Mouse (Mus musculus) CH12.LX (cell line): ENCODE results near the gene Cfap77. TPM values are rescaled to one million over a fixed set of nuclear protein-coding genes. Genes with fewer than 3 reads are reported as not detected.

Experiments
- DNase-seq: peaks from one replicate; pipeline ENCODE4 v3.0.0-alpha.2; 2013; ENCODE audit errors: extremely low read depth
- H3K27ac ChIP-seq: 2 replicates; pipeline ENCODE4 v1.5.1; 2012; ENCODE audit warnings: low read depth, mild to moderate bottlenecking, control low read depth, moderate library complexity; ENCODE audit not compliant: insufficient read depth
- H3K27me3 ChIP-seq: replicated peaks from 2 replicates; pipeline ENCODE3; 2012; ENCODE audit warnings: inconsistent platforms
- H3K36me3 ChIP-seq, 2 experiments: replicated peaks in 1 of 2; 2 replicates each; pipeline versions ENCODE3 to v1.6.1; 2012; ENCODE audit warnings: inconsistent platforms in 1 of 2, low read length in 1 of 2, mild to moderate bottlenecking in 1 of 2, mixed read lengths in 1 of 2, moderate library complexity in 1 of 2; ENCODE audit not compliant: control insufficient read depth in 1 of 2, insufficient read depth in 1 of 2
- H3K4me1 ChIP-seq, 2 experiments: 2 replicates each; pipeline ENCODE4 v1.6.1; 2012; ENCODE audit warnings: inconsistent platforms in 1 of 2, moderate library complexity in 1 of 2; ENCODE audit not compliant: insufficient read depth in 2 of 2, control insufficient read depth in 1 of 2
- H3K4me2 ChIP-seq: 2 replicates; pipeline ENCODE4 v1.6.1; 2012; ENCODE audit warnings: low read depth, mild to moderate bottlenecking, control low read depth; ENCODE audit not compliant: poor library complexity, insufficient read depth, severe bottlenecking
- H3K4me3 ChIP-seq, 3 experiments: fragments of 150-350 bp in 1 of 3; sonication (generic) in 1 of 3; replicated peaks in 1 of 3; 2 replicates each; pipeline versions ENCODE3 to v1.5.1; 2011 to 2012; ENCODE audit warnings: low read depth in 2 of 3, low read length in 2 of 3, mild to moderate bottlenecking in 2 of 3, moderate library complexity in 2 of 3, control low read depth in 1 of 3, improper control_type of control experiment in 1 of 3, inconsistent platforms in 1 of 3, mixed read lengths in 1 of 3; ENCODE audit not compliant: poor library complexity in 1 of 3
- H3K79me2 ChIP-seq: replicated peaks from 2 replicates; pipeline ENCODE4 v1.6.1; 2012; ENCODE audit warnings: mild to moderate bottlenecking, moderate library complexity; ENCODE audit not compliant: control insufficient read depth, poor library complexity, insufficient read depth, severe bottlenecking; ENCODE audit errors: extremely low read depth
- H3K9ac ChIP-seq: 2 replicates; pipeline ENCODE4 v1.6.1; 2012; ENCODE audit warnings: low read depth, mild to moderate bottlenecking, control low read depth, moderate library complexity; ENCODE audit not compliant: insufficient read depth
- H3K9me3 ChIP-seq: replicated peaks from 2 replicates; pipeline ENCODE3; 2012; ENCODE audit warnings: low read length, inconsistent platforms, mixed read lengths
- CHD1 ChIP-seq: IDR thresholded peaks from 2 replicates; pipeline ENCODE4 v1.6.1; 2012; ENCODE audit warnings: low read depth, low read length, improper control_type of control experiment, inconsistent platforms
- CTCF ChIP-seq, 2 experiments: IDR thresholded peaks in 1 of 2; conservative IDR thresholded peaks in 1 of 2; 2 replicates each; pipeline ENCODE4 v1.5.1; 2011 to 2012; ENCODE audit warnings: low read depth in 2 of 2, low read length in 2 of 2, improper control_type of control experiment in 1 of 2, inconsistent platforms in 1 of 2, mild to moderate bottlenecking in 1 of 2, moderate library complexity in 1 of 2
- E2F4 ChIP-seq: IDR thresholded peaks from 2 replicates; pipeline ENCODE4 v1.6.1; 2011; ENCODE audit warnings: low read depth, low read length, improper control_type of control experiment; ENCODE audit not compliant: insufficient replicate concordance
- ELF1 ChIP-seq: IDR thresholded peaks from 2 replicates; pipeline ENCODE4 v1.6.1; 2014; ENCODE audit warnings: low read depth, mild to moderate bottlenecking, inconsistent platforms, low read length, improper control_type of control experiment
- EP300 ChIP-seq: IDR thresholded peaks from 2 replicates; pipeline ENCODE4 v1.6.1; 2011; ENCODE audit warnings: low read length, improper control_type of control experiment
- ETS1 ChIP-seq: conservative IDR thresholded peaks from 2 replicates; pipeline ENCODE4 v1.6.1; 2012; ENCODE audit warnings: low read depth, mild to moderate bottlenecking, inconsistent platforms, low read length, improper control_type of control experiment, moderate library complexity
- GABPA ChIP-seq: IDR thresholded peaks from 2 replicates; pipeline ENCODE4 v1.6.1; 2012; ENCODE audit warnings: low read depth, low read length, improper control_type of control experiment, inconsistent platforms; ENCODE audit not compliant: insufficient replicate concordance
- HCFC1 ChIP-seq: IDR thresholded peaks from 2 replicates; pipeline ENCODE4 v1.6.1; 2012; ENCODE audit warnings: low read depth, mild to moderate bottlenecking, inconsistent platforms, low read length, improper control_type of control experiment
- IRF4 ChIP-seq: IDR thresholded peaks from 2 replicates; pipeline ENCODE4 v1.6.1; 2014; ENCODE audit warnings: low read depth, mild to moderate bottlenecking, inconsistent platforms, low read length, improper control_type of control experiment
- JUN ChIP-seq: IDR thresholded peaks from 2 replicates; pipeline ENCODE4 v1.6.1; 2011; ENCODE audit warnings: low read depth, mild to moderate bottlenecking, low read length, improper control_type of control experiment, moderate library complexity; ENCODE audit not compliant: insufficient read depth
- MAFK ChIP-seq: IDR thresholded peaks from 2 replicates; pipeline ENCODE4 v1.6.1; 2011; ENCODE audit warnings: low read length, improper control_type of control experiment; ENCODE audit not compliant: insufficient replicate concordance
- MAX ChIP-seq: IDR thresholded peaks from 2 replicates; pipeline ENCODE4 v1.6.1; 2011; ENCODE audit warnings: low read length, improper control_type of control experiment
- MEF2A ChIP-seq: IDR thresholded peaks from 2 replicates; pipeline ENCODE4 v1.6.1; 2014; ENCODE audit warnings: low read depth, mild to moderate bottlenecking, inconsistent platforms, low read length, improper control_type of control experiment, borderline replicate concordance
- MXI1 ChIP-seq: IDR thresholded peaks from 2 replicates; pipeline ENCODE4 v1.6.1; 2011; ENCODE audit warnings: mild to moderate bottlenecking, low read depth, low read length, improper control_type of control experiment
- MYC ChIP-seq: IDR thresholded peaks from 2 replicates; pipeline ENCODE4 v1.6.1; 2011; ENCODE audit warnings: low read depth, mild to moderate bottlenecking, improper control_type of control experiment, low read length
- NELFE ChIP-seq: IDR thresholded peaks from 2 replicates; pipeline ENCODE4 v1.6.1; 2011; ENCODE audit warnings: low read depth, low read length, improper control_type of control experiment
- NRF1 ChIP-seq: IDR thresholded peaks from 2 replicates; pipeline ENCODE4 v1.6.1; 2014; ENCODE audit warnings: low read depth, mild to moderate bottlenecking, inconsistent platforms, low read length, improper control_type of control experiment, moderate library complexity
- PAX5 ChIP-seq: IDR thresholded peaks from 2 replicates; pipeline ENCODE4 v1.6.1; 2012; ENCODE audit warnings: low read length, inconsistent platforms, mixed read lengths
- POLR2A ChIP-seq: IDR thresholded peaks from 2 replicates; pipeline ENCODE4 v1.6.1; 2011; ENCODE audit warnings: low read depth, mild to moderate bottlenecking, improper control_type of control experiment, low read length
- RAD21 ChIP-seq: IDR thresholded peaks from 2 replicates; pipeline ENCODE4 v1.6.1; 2011; ENCODE audit warnings: low read depth, mild to moderate bottlenecking, low read length, improper control_type of control experiment, moderate library complexity
- RCOR1 ChIP-seq: conservative IDR thresholded peaks from 2 replicates; pipeline ENCODE4 v1.6.1; 2012; ENCODE audit warnings: low read depth, mild to moderate bottlenecking, inconsistent platforms, low read length, improper control_type of control experiment
- SIN3A ChIP-seq: IDR thresholded peaks from 2 replicates; pipeline ENCODE4 v1.6.1; 2012; ENCODE audit warnings: low read length, improper control_type of control experiment, inconsistent platforms
- TCF12 ChIP-seq: IDR thresholded peaks from 2 replicates; pipeline ENCODE4 v1.6.1; 2014; ENCODE audit warnings: low read depth, mild to moderate bottlenecking, inconsistent platforms, low read length, improper control_type of control experiment
- USF2 ChIP-seq: conservative IDR thresholded peaks from 2 replicates; pipeline ENCODE4 v1.6.1; 2011; ENCODE audit warnings: low read depth, low read length, improper control_type of control experiment
- ZC3H11A ChIP-seq: IDR thresholded peaks from 2 replicates; pipeline ENCODE4 v1.6.1; 2012; ENCODE audit warnings: low read depth, mild to moderate bottlenecking, inconsistent platforms, low read length, improper control_type of control experiment
- ZMIZ1 ChIP-seq: IDR thresholded peaks from 2 replicates; pipeline ENCODE4 v1.6.1; 2012; ENCODE audit warnings: low read depth, mild to moderate bottlenecking, inconsistent platforms, low read length, improper control_type of control experiment
- ZNF384 ChIP-seq: IDR thresholded peaks from 2 replicates; pipeline ENCODE4 v1.6.1; 2012; ENCODE audit warnings: low read depth, low read length, improper control_type of control experiment, inconsistent platforms
- dilution Hi-C: fragments of 300-500 bp; cut with MboI; formaldehyde crosslinking; loops from 2 replicates; pipeline ENCODE4 v1.14.3; 2020; ENCODE audit warnings: low sequenced_read_pairs; ENCODE audit not compliant: extremely low pct_unique_long_range_greater_than_20kb, extremely low pct_ligation_motif_present
- in situ Hi-C: fragments of 300-500 bp; cut with MboI; formaldehyde crosslinking; loops from 3 replicates; pipeline ENCODE4 v1.14.3; 2019; ENCODE audit warnings: low sequenced_read_pairs, low pct_ligation_motif_present, low pct_unique_long_range_greater_than_20kb, mixed read lengths
- polyA plus RNA-seq: library from polyadenylated mRNA; unstranded; fragments of >175 nt; gene quantifications from 2 replicates; pipeline ENCODE4 v1.2.1, GENCODE M21; 2012; ENCODE audit warnings: low read depth; ENCODE audit not compliant: insufficient read length
- total RNA-seq, 2 experiments: library from RNA; depleted of rRNA; stranded (reverse); fragments of 300-350 nt in 1 of 2; fragments of >200 nt in 1 of 2; gene quantifications; 2 replicates each; pipeline ENCODE4 v1.2.3; 2012 to 2014

Gene Cfap77
- total and polyA plus RNA-seq, 3 experiments, result 0.25 to 0.47 (median 0.35) TPM

DNA sequence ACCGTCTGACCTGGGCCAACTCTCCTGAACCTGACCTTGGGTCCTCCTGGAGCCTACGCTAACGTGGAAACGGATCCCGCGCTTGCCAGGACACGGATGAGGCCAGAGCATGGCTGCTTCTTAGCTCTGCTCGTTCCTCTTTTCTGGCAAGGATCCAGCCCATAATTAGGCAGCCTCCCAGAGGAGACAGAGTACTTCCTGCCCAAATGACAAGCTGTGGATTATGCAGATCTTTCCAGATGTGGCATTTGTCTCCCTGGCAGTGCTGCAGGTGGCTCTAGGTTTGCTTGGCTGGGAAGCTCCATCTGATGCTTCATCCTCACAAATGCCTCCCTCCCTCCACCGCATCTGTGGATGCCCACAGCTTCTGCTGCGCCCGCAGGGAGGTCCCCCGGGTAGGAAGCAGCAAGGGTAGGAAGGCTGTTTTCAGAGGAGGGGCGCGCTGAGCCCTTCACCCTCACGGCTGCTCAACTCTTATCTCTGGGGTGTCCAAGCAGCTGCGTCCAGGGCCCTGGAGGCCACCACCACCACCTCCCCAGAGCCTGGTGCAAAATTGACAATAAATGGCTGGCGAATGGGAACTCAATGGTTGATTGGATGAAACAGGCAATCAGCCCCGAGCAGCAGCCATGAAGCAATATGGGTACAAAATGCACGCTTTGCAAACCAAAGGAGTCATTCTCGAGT, 24.7 kb downstream of the Cfap77 start:
- peaks cover 0 to 9% of the 10 kb centered on the region in 2 experiments; a peak in 1 of 4 replicates for H3K4me1 ChIP-seq
- H3K27ac ChIP-seq, result no peak overlapping the region
- dilution Hi-C loops, result no loop called here
- no peak overlapping the region for H3K4me2 ChIP-seq
- peaks cover 47% of the 10 kb centered on the region for H3K27me3 ChIP-seq
- H3K36me3 ChIP-seq, result no peaks in the 10 kb centered on the region
- in situ Hi-C loops, result no loop called here
- H3K79me2 ChIP-seq, result no peaks in the 10 kb centered on the region
- peaks cover 10% of the 10 kb centered on the region for H3K9me3 ChIP-seq
- no peak overlapping the region for H3K9ac ChIP-seq
- no peak for TF ChIP-seq ETS1
- TF ChIP-seq MXI1, result no peak
- no peak for TF ChIP-seq MAFK
- TF ChIP-seq PAX5, result no peak
- TF ChIP-seq CTCF (conservative IDR thresholded peaks at IDR 0.05 in 1 of 2, IDR thresholded peaks at IDR 0.05 in 1 of 2; ENCODE audit: low read depth in 2 of 2, low read length in 2 of 2), result no peak
- TF ChIP-seq RCOR1, result no peak
- TF ChIP-seq SIN3A, result no peak
- TF ChIP-seq IRF4, result no peak
- TF ChIP-seq ZC3H11A, result no peak
- TF ChIP-seq NRF1, result no peak
- no peak for TF ChIP-seq JUN
- no peak for TF ChIP-seq ZMIZ1
- TF ChIP-seq POLR2A, result no peak
- H3K4me3 ChIP-seq, result no peak overlapping the region
- DNase-seq, result no peak

- Histone ChIP-seq H3K4me2 (no peak overlapping the region), H3K36me3 (no peaks in the 10 kb centered on the region), H3K4me3 (no peak overlapping the region), H3K9me3 (peaks cover 10% of the 10 kb centered on the region), H3K9ac (no peak overlapping the region), H3K27me3 (peaks cover 53% of the 10 kb centered on the region), H3K4me1 (0 out of 4 replicates have a peak, but pooled peaks cover 0 to 2% of the 10 kb centered on the region in 2 experiments), H3K27ac (no peak overlapping the region), H3K79me2 (no peaks in the 10 kb centered on the region)
- DNase-seq, result no peak
- TF ChIP-seq CTCF (conservative IDR thresholded peaks at IDR 0.05 in 1 of 2, IDR thresholded peaks at IDR 0.05 in 1 of 2; ENCODE audit: low read depth in 2 of 2, low read length in 2 of 2) (no peak), HCFC1 (no peak), ZNF384 (no peak), MAFK (no peak), JUN (no peak), E2F4 (no peak), ELF1 (no peak), NRF1 (no peak), SIN3A (no peak), GABPA (no peak), MYC (no peak), TCF12 (no peak), USF2 (no peak), PAX5 (no peak), MAX (no peak), NELFE (no peak), MEF2A (no peak), EP300 (no peak), RAD21 (no peak), CHD1 (no peak)
- in situ Hi-C loops (no loop called here), dilution Hi-C loops (no loop called here)
These were observed 29.6 kb downstream of the Cfap77 start for GRCm38 (mm10) chr2:29025284-29025683.
